Mouse (Mus musculus): ENCODE data around the gene Ntn1.

DNA sequence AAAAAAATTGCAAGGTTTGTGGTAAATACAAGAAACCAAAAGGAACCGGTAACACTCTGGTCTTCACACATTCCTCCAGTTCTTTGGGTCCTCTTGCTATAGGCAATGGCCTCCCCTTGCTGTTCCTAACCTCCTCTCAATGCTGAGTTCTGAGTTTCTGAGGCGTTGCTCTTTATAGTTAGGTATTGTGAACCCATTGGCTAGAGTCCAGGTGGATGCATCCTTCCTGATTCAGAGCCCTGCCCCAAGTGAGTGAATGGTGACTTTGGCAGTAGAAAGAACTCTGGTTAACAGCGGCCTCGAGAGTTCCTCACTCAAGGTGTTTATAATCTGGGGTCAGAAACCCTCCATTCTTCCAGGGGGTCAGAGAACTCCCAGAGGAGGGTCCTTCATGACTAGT, 5.9 kb downstream of the Ntn1 start:
- TF ChIP-seq CTCF (IDR thresholded peaks at IDR 0.05; ENCODE audit: borderline replicate concordance, insufficient read depth, low read length): no peak
- TF ChIP-seq POLR2A (IDR thresholded peaks at IDR 0.05; ENCODE audit: low read depth, low read length): no peak

Data from embryonic fibroblast, embryonic 13.5 days (primary cell).